Mouse (Mus musculus) stomach, embryonic 15.5 days (tissue): ENCODE measurements around the gene Gm3435. TPM values are rescaled to one million over a fixed set of nuclear protein-coding genes. Genes with fewer than 3 reads are reported as not detected.
A peak's percentile ranks its signal among the peaks of the same experiment; 100 is the strongest.
"Not testable (repeated sequence)": the region's sequence is repeated elsewhere in the genome, so short reads cannot be mapped to it uniquely, and the experiment has no call there.

Experiments
- ATAC-seq: fragments of 200-750 bp; cut with Nextera tagmentation; 2 replicates; pipeline ENCODE4 v1.8.0; 2017; ENCODE audit warnings: low read depth, moderate number of reproducible peaks, moderate TSS enrichment; ENCODE audit not compliant: insufficient read depth, low FRiP score
- H3K27ac ChIP-seq: fragments of 300-500 bp; sonication (generic); 2 replicates; pipeline ENCODE4 v1.5.1; 2015; ENCODE audit warnings: mild to moderate bottlenecking, inconsistent platforms
- H3K27me3 ChIP-seq: fragments of 300-500 bp; sonication (generic); replicated peaks from 2 replicates; pipeline ENCODE4 v1.6.1; 2015; ENCODE audit warnings: inconsistent platforms
- H3K36me3 ChIP-seq: fragments of 300-500 bp; sonication (generic); 2 replicates; pipeline ENCODE4 v1.6.1; 2015; ENCODE audit warnings: inconsistent platforms
- H3K4me1 ChIP-seq: fragments of 300-500 bp; sonication (generic); 2 replicates; pipeline ENCODE4 v1.6.1; 2015; ENCODE audit warnings: inconsistent platforms
- H3K4me2 ChIP-seq: fragments of 300-500 bp; sonication (generic); 2 replicates; pipeline ENCODE4 v1.6.1; 2015; ENCODE audit warnings: mild to moderate bottlenecking, inconsistent platforms
- H3K4me3 ChIP-seq: fragments of 300-500 bp; sonication (generic); replicated peaks from 2 replicates; pipeline ENCODE4 v1.5.1; 2015; ENCODE audit warnings: inconsistent platforms
- H3K9ac ChIP-seq: fragments of 300-500 bp; sonication (generic); 2 replicates; pipeline ENCODE4 v1.6.1; 2015; ENCODE audit warnings: inconsistent platforms
- H3K9me3 ChIP-seq: fragments of 300-500 bp; sonication (generic); 2 replicates; pipeline ENCODE4 v1.6.1; 2016; ENCODE audit warnings: inconsistent platforms
- WGBS: fragments of 180-500 bp; shearing (Covaris S2); methylation state at CpG from one replicate; pipeline ENCODE4 v1.1.7; 2015; 5-methylcytosine and 5-hydroxymethylcytosine counted together
- polyA plus RNA-seq: library from polyadenylated mRNA; unstranded; fragments of >200 nt; fragmentation: Nextera tagmentation; extraction: Ambion mirVana; gene quantifications from 2 replicates; pipeline ENCODE4 v1.2.1, GENCODE M21; 2015

The Gm3435 gene
- polyA plus RNA-seq, 1 experiment from 2014 or later = 8.3 TPM

DNA sequence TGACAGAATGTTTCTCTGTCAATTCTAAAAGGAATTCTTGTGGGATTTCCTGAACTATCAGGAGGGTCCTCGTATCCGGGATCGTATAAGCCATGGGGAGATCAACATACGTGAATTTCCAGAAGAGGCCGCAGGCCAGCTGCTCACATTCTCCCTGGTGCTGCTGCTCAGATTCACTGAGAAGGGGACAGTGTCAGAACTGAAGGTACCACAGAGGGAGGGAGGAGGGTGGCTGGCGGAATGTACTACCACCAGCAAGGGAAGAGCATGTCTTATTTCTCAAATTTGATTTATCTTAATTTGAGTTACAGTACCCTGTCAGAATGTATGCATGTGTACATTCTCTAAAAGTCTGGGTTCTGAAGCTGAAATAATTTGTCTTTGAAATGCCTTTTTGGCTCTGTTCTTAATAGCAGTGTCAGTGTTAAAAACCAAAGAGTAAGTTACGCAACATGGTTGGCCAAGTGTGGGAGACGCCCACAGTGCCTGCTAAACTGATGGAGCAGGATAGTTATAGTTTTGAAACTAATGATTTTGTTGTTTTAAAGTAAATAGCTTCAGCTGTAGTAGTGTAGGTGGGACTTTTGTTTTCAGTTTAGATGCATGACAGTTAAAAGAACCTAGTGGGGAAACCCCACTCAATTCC lies 43.3 kb downstream of the Gm3435 start:
- not testable (repeated sequence) for H3K9ac ChIP-seq, H3K36me3 ChIP-seq, H3K27me3 ChIP-seq, H3K4me3 ChIP-seq, ATAC-seq, H3K9me3 ChIP-seq, H3K27ac ChIP-seq, H3K4me1 ChIP-seq, H3K4me2 ChIP-seq
- 87% methylated on average over 6 of the region's 8 CpGs for WGBS

DNA sequence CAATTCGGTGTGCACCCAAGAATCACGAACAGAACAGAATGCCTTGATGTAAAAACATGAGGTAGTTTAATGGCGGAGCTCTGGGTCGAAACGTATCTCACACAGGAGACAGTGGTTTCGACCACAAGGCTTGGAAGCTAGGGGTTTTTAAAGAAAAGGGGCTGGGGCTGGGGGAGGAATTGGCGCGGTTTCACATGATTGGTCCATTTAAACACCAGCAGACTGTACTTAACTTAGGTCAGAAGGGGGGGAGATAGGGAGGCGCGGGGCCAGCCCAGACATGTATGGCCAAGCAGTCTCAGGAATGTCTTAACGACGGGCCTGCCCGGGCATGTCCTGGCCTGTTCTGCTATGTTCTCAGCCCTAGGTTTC lies 43.8 kb downstream of the Gm3435 start:
- H3K4me1 ChIP-seq, H3K9me3 ChIP-seq, H3K4me2 ChIP-seq, ATAC-seq, H3K27ac ChIP-seq, H3K36me3 ChIP-seq, H3K27me3 ChIP-seq, H3K4me3 ChIP-seq, H3K9ac ChIP-seq: not testable (repeated sequence)
- 87% methylated on average over 11 of the region's 13 CpGs for WGBS

GRCm38 (mm10) chr17:15055925-15056324 lies 45.9 kb downstream of the Gm3435 start:
- Histone ChIP-seq H3K9me3 (no peaks in the 10 kb centered on the region), H3K4me1 (no peaks in the 10 kb centered on the region), H3K36me3 (0 out of 2 replicates have a peak, but pooled peaks cover 8% of the 10 kb centered on the region), H3K9ac (no peak overlapping the region), H3K4me3 (no peak overlapping the region), H3K27me3 (no peaks in the 10 kb centered on the region), H3K4me2 (no peak overlapping the region), H3K27ac (no peak overlapping the region)
- 79% methylated on average over 4 of the region's 4 CpGs for WGBS
- ATAC-seq = no peak

GRCm38 (mm10) chr17:15058161-15058591 lies 48.2 kb downstream of the Gm3435 start:
- Histone ChIP-seq H3K27me3 (no peaks in the 10 kb centered on the region), H3K27ac (no peak overlapping the region), H3K4me1 (no peaks in the 10 kb centered on the region), H3K4me3 (no peak overlapping the region), H3K4me2 (no peak overlapping the region), H3K9me3 (no peaks in the 10 kb centered on the region), H3K36me3 (peaks cover 9% of the 10 kb centered on the region), H3K9ac (no peak overlapping the region)
- ATAC-seq = no peak
- 76% methylated on average over 5 of the region's 5 CpGs for WGBS

- H3K4me1 ChIP-seq = no peaks in the 10 kb centered on the region
- H3K9me3 ChIP-seq = no peaks in the 10 kb centered on the region
- no peak overlapping the region for H3K4me2 ChIP-seq
- WGBS = 92% methylated on average over 14 of the region's 14 CpGs
- no peak overlapping the region for H3K4me3 ChIP-seq
- no peak for ATAC-seq
- H3K9ac ChIP-seq = no peak overlapping the region
- no peak overlapping the region for H3K27ac ChIP-seq
- H3K27me3 ChIP-seq = no peaks in the 10 kb centered on the region
- peaks cover 17% of the 10 kb centered on the region for H3K36me3 ChIP-seq
These were observed 49.7 kb downstream of the Gm3435 start for GRCm38 (mm10) chr17:15059646-15060045.

GRCm38 (mm10) chr17:15060356-15060755 lies 50.4 kb downstream of the Gm3435 start:
- Histone ChIP-seq H3K27ac (no peak overlapping the region), H3K4me1 (no peaks in the 10 kb centered on the region), H3K9ac (no peak overlapping the region), H3K36me3 (peaks cover 17% of the 10 kb centered on the region), H3K4me2 (no peak overlapping the region), H3K9me3 (no peaks in the 10 kb centered on the region), H3K27me3 (no peaks in the 10 kb centered on the region), H3K4me3 (no peak overlapping the region)
- 89% methylated on average over 6 of the region's 6 CpGs for WGBS
- no peak for ATAC-seq

GRCm38 (mm10) chr17:15065391-15066024 lies 55.5 kb downstream of the Gm3435 start:
- H3K4me1 ChIP-seq = peaks cover 6% of the 10 kb centered on the region; the same call in 1 of the 2 replicates
- H3K4me2 ChIP-seq = peak overlapping the region; percentile 25; the same call in 1 of the 2 replicates
- WGBS = 41% methylated on average over 13 of the region's 13 CpGs
- H3K9ac ChIP-seq = no peak overlapping the region
- no peaks in the 10 kb centered on the region for H3K9me3 ChIP-seq
- peaks cover 9% of the 10 kb centered on the region for H3K36me3 ChIP-seq
- H3K27ac ChIP-seq = no peak overlapping the region
- no peaks in the 10 kb centered on the region for H3K27me3 ChIP-seq
- no peak overlapping the region for H3K4me3 ChIP-seq
- ATAC-seq = peak; percentile 33

DNA sequence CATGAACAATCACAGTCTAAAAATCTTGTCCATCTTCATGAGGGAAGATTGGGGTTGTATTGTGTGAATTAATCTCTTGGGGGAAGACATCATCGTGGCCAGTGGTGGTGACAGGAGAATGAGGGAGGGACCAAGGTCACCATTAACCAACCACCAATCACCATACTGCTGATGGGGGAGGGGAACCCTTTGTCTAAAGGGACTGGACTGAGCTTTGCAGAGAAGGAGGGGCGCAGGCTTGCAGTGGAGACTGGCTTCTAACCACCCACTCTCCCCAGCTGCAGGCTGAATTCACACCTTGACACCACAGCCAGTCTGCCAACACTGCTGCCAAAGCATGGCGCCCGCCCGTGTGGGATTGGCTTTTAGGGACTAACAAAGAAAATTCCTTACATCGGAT lies 56.1 kb downstream of the Gm3435 start:
- Histone ChIP-seq H3K4me3 (no peak overlapping the region), H3K27ac (no peak overlapping the region), H3K9ac (no peak overlapping the region), H3K4me1 (peaks cover 6% of the 10 kb centered on the region; the same call in 1 of the 2 replicates), H3K36me3 (peaks cover 9% of the 10 kb centered on the region), H3K27me3 (no peaks in the 10 kb centered on the region), H3K4me2 (peak overlapping the region; percentile 25; the same call in 1 of the 2 replicates), H3K9me3 (no peaks in the 10 kb centered on the region)
- WGBS = 51% methylated on average over 6 of the region's 6 CpGs
- no peak for ATAC-seq

GRCm38 (mm10) chr17:15066911-15067310 lies 56.9 kb downstream of the Gm3435 start:
- Histone ChIP-seq H3K4me3 (no peak overlapping the region), H3K4me2 (no peak overlapping the region), H3K36me3 (peaks cover 9% of the 10 kb centered on the region), H3K9ac (no peak overlapping the region), H3K27ac (no peak overlapping the region), H3K9me3 (no peaks in the 10 kb centered on the region), H3K4me1 (peaks cover 6% of the 10 kb centered on the region; the same call in 1 of the 2 replicates), H3K27me3 (no peaks in the 10 kb centered on the region)
- no peak for ATAC-seq
- WGBS = 62% methylated on average over 1 of the region's 1 CpGs

GRCm38 (mm10) chr17:15068040-15068792 lies 58.2 kb downstream of the Gm3435 start:
- ATAC-seq = no peak; the same call in 1 of the 2 replicates
- WGBS = 59% methylated on average over 8 of the region's 8 CpGs

GRCm38 (mm10) chr17:15069124-15069523 lies 59.1 kb downstream of the Gm3435 start:
- Histone ChIP-seq H3K27me3 (no peaks in the 10 kb centered on the region), H3K4me1 (peaks cover 6% of the 10 kb centered on the region; the same call in 1 of the 2 replicates), H3K36me3 (no peaks in the 10 kb centered on the region), H3K27ac (no peak overlapping the region), H3K4me3 (no peak overlapping the region), H3K4me2 (no peak overlapping the region), H3K9ac (no peak overlapping the region), H3K9me3 (no peaks in the 10 kb centered on the region)
- 51% methylated on average over 2 of the region's 2 CpGs for WGBS
- no peak for ATAC-seq

More at GRCm38 (mm10) chr17:15068040-15068792, 58.2 kb downstream of the Gm3435 start:
- H3K4me3 ChIP-seq = no peak overlapping the region
- H3K27ac ChIP-seq = no peak overlapping the region
- H3K9ac ChIP-seq = no peak overlapping the region
- peaks cover 6% of the 10 kb centered on the region; the same call in 1 of the 2 replicates for H3K4me1 ChIP-seq
- H3K4me2 ChIP-seq = no peak overlapping the region
- H3K36me3 ChIP-seq = peaks cover 8% of the 10 kb centered on the region
- no peaks in the 10 kb centered on the region for H3K9me3 ChIP-seq
- no peaks in the 10 kb centered on the region for H3K27me3 ChIP-seq
